Mouse (Mus musculus): ENCODE measurements around the gene Hspbap1.

The Hspbap1 gene

GRCm38 (mm10) chr16:35769878-35770657 is at the start of gene Hspbap1:
Gene Hspbap1 (plus strand): TSS chr16:35770375.
- CTCF ChIA-PET: no interaction called here

GRCm38 (mm10) chr16:35724561-35724960 is 45.6 kb upstream of the Hspbap1 start:
- CTCF ChIA-PET: no interaction called here

GRCm38 (mm10) chr16:35726601-35727000 is 43.6 kb upstream of the Hspbap1 start:
- CTCF ChIA-PET: no interaction called here

GRCm38 (mm10) chr16:35729151-35729738 is 40.9 kb upstream of the Hspbap1 start:
- CTCF ChIA-PET: no interaction called here

GRCm38 (mm10) chr16:35732096-35732495 is 38.1 kb upstream of the Hspbap1 start:
- CTCF ChIA-PET: no interaction called here

- CTCF ChIA-PET: interaction anchor here (0.7 to 1.4 kb wide), 2 partner anchors 10 to 83 kb away, joined by 3 to 8 read pairs; no protein-coding TSS in a partner anchor
Measured at GRCm38 (mm10) chr16:35734038-35734437, 36.1 kb upstream of the Hspbap1 start.

GRCm38 (mm10) chr16:35738096-35738767 is 31.9 kb upstream of the Hspbap1 start:
- CTCF ChIA-PET: no interaction called here

- CTCF ChIA-PET: no interaction called here
Measured at GRCm38 (mm10) chr16:35739548-35739947, 30.6 kb upstream of the Hspbap1 start.

- CTCF ChIA-PET: no interaction called here
Measured at GRCm38 (mm10) chr16:35740357-35740756, 29.8 kb upstream of the Hspbap1 start.

GRCm38 (mm10) chr16:35740943-35741342 is 29.2 kb upstream of the Hspbap1 start:
- CTCF ChIA-PET: no interaction called here

- CTCF ChIA-PET: no interaction called here
Measured at GRCm38 (mm10) chr16:35741621-35742020, 28.6 kb upstream of the Hspbap1 start.

- CTCF ChIA-PET: interaction anchor here (0.5 kb wide), 1 partner anchor 9 kb away, joined by 3 read pairs; no protein-coding TSS in a partner anchor
Measured at GRCm38 (mm10) chr16:35742251-35742937, 27.8 kb upstream of the Hspbap1 start.

- CTCF ChIA-PET: no interaction called here
Measured at GRCm38 (mm10) chr16:35747417-35748236, 22.5 kb upstream of the Hspbap1 start.

GRCm38 (mm10) chr16:35748237-35748603 is 22.0 kb upstream of the Hspbap1 start:
- CTCF ChIA-PET: no interaction called here

- CTCF ChIA-PET: no interaction called here
Measured at GRCm38 (mm10) chr16:35749385-35749784, 20.8 kb upstream of the Hspbap1 start.

- CTCF ChIA-PET: no interaction called here
Measured at GRCm38 (mm10) chr16:35751841-35752240, 18.3 kb upstream of the Hspbap1 start.

- CTCF ChIA-PET: no interaction called here
Measured at GRCm38 (mm10) chr16:35753926-35754325, 16.2 kb upstream of the Hspbap1 start.

- CTCF ChIA-PET: interaction anchor here (0.6 kb wide), 1 partner anchor 141 kb away, joined by 3 read pairs; no protein-coding TSS in a partner anchor
Measured at GRCm38 (mm10) chr16:35755502-35756334, 14.5 kb upstream of the Hspbap1 start.

- CTCF ChIA-PET: no interaction called here
Measured at GRCm38 (mm10) chr16:35756697-35757096, 13.5 kb upstream of the Hspbap1 start.

- CTCF ChIA-PET: interaction anchor here (0.6 kb wide), 1 partner anchor 61 kb away, joined by 3 read pairs; no protein-coding TSS in a partner anchor
Measured at GRCm38 (mm10) chr16:35759401-35759800, 10.8 kb upstream of the Hspbap1 start.

Data from spleen, embryonic (tissue).